Mouse (Mus musculus) liver, embryonic 14.5 days (tissue): ENCODE data around the gene Krt80. TPM values are rescaled to one million over a fixed set of nuclear protein-coding genes. Genes with fewer than 3 reads are reported as not detected.

Experiments
- ATAC-seq: fragments of 200-750 bp; cut with Nextera tagmentation; 2 replicates; pipeline ENCODE4 v1.8.0; 2017; ENCODE audit warnings: moderate number of reproducible peaks, mild to moderate bottlenecking, moderate library complexity; ENCODE audit not compliant: insufficient read depth
- DNase-seq, 3 experiments: peaks; one replicate each; pipeline ENCODE4 v3.0.0-alpha.2; 2012 to 2013; ENCODE audit warnings: low read depth in 3 of 3, low spot score in 3 of 3
- H3K27ac ChIP-seq: fragments of 300-500 bp; sonication (generic); 2 replicates; pipeline ENCODE4 v1.5.1; 2014; ENCODE audit warnings: moderate library complexity, mild to moderate bottlenecking, control low read depth, inconsistent platforms
- H3K27me3 ChIP-seq: fragments of 300-500 bp; sonication (generic); 2 replicates; pipeline ENCODE4 v1.6.1; 2014; ENCODE audit warnings: mild to moderate bottlenecking, low read length, moderate library complexity; ENCODE audit not compliant: control insufficient read depth, insufficient read depth
- H3K36me3 ChIP-seq: fragments of 300-500 bp; sonication (generic); replicated peaks from 2 replicates; pipeline ENCODE4 v1.6.1; 2014; ENCODE audit warnings: low read depth; ENCODE audit not compliant: control insufficient read depth, insufficient read depth
- H3K4me1 ChIP-seq, 2 experiments: fragments of 200-500 bp in 1 of 2; fragments of 300-500 bp in 1 of 2; sonication (generic) in 1 of 2; replicated peaks; 2 replicates each; pipeline ENCODE4 v1.6.1; 2012 to 2014; ENCODE audit warnings: antibody characterized with exemption in 1 of 2, inconsistent platforms in 1 of 2, low read length in 1 of 2; ENCODE audit not compliant: control insufficient read depth in 2 of 2, insufficient read depth in 2 of 2
- H3K4me2 ChIP-seq: fragments of 300-500 bp; sonication (generic); 2 replicates; pipeline ENCODE4 v1.6.1; 2014; ENCODE audit warnings: low read depth, mild to moderate bottlenecking, control low read depth, moderate library complexity
- H3K4me3 ChIP-seq, 2 experiments: fragments of 200-500 bp in 1 of 2; fragments of 300-500 bp in 1 of 2; sonication (generic) in 1 of 2; 2 replicates each; pipeline ENCODE4 v1.5.1; 2012 to 2014; ENCODE audit warnings: low read depth in 2 of 2, low read length in 2 of 2, mild to moderate bottlenecking in 2 of 2, control low read depth in 1 of 2, inconsistent platforms in 1 of 2, moderate library complexity in 1 of 2; ENCODE audit not compliant: insufficient read depth in 1 of 2
- H3K9ac ChIP-seq: fragments of 300-500 bp; sonication (generic); replicated peaks from 2 replicates; pipeline ENCODE4 v1.6.1; 2014; ENCODE audit warnings: mild to moderate bottlenecking, control low read depth, moderate library complexity
- H3K9me3 ChIP-seq: fragments of 300-500 bp; sonication (generic); 2 replicates; pipeline ENCODE4 v1.6.1; 2016; ENCODE audit warnings: low read length, mixed read lengths; ENCODE audit not compliant: control insufficient read depth
- CTCF ChIP-seq: IDR thresholded peaks from 2 replicates; pipeline ENCODE4 v1.5.1; 2016; ENCODE audit warnings: antibody characterized with exemption, low read depth, control low read depth
- EP300 ChIP-seq: IDR thresholded peaks from 2 replicates; pipeline ENCODE4 v1.6.1; 2016; ENCODE audit warnings: antibody characterized with exemption, low read depth
- WGBS: fragments of 180-500 bp; shearing (Covaris S2); extraction: QIAGEN DNeasy Blood & Tissue Kit; methylation state at CpG from one replicate; pipeline ENCODE4 v1.1.7; 2014; ENCODE audit not compliant: insufficient replicate concordance; 5-methylcytosine and 5-hydroxymethylcytosine counted together
- polyA plus RNA-seq, 2 experiments: library from polyadenylated mRNA; depleted of rRNA in 1 of 2; stranded (reverse) in 1 of 2; unstranded in 1 of 2; fragments of >200 nt; fragmentation: Nextera tagmentation in 1 of 2; extraction: Ambion mirVana in 1 of 2; gene quantifications; 2 replicates each; pipeline versions ENCODE4 v1.2.1 to v1.2.3; 2012 to 2014

Krt80 gene
- polyA plus RNA-seq, 2 experiments: 0.19 to 0.27 TPM

- no peak for DNase-seq
- Histone ChIP-seq H3K4me3 (no peak overlapping the region), H3K27ac (no peak overlapping the region), H3K9ac (no peak overlapping the region), H3K4me1 (peaks cover 0 to 23% of the 10 kb centered on the region in 2 experiments; a peak in 2 of 4 replicates), H3K4me2 (no peak overlapping the region), H3K36me3 (no peaks in the 10 kb centered on the region), H3K27me3 (no peaks in the 10 kb centered on the region), H3K9me3 (no peaks in the 10 kb centered on the region; the same call in 1 of the 2 replicates)
- TF ChIP-seq EP300 (no peak), CTCF (no peak)
- WGBS: 59% methylated on average over 7 of the region's 7 CpGs
- ATAC-seq: no peak
Observed at GRCm38 (mm10) chr15:101322640-101323039, 47.3 kb downstream of the Krt80 start.

- no peaks in the 10 kb centered on the region; the same call in 1 of the 2 replicates for H3K9me3 ChIP-seq
- 45% methylated on average over 5 of the region's 5 CpGs for WGBS
- H3K9ac ChIP-seq: no peak overlapping the region
- peaks cover 0 to 23% of the 10 kb centered on the region in 2 experiments; a peak in 2 of 4 replicates for H3K4me1 ChIP-seq
- TF ChIP-seq CTCF (no peak), EP300 (no peak)
- H3K27ac ChIP-seq: no peak overlapping the region
- ATAC-seq: no peak
- no peak overlapping the region for H3K4me2 ChIP-seq
- H3K27me3 ChIP-seq: no peaks in the 10 kb centered on the region
- no peak for DNase-seq
- no peaks in the 10 kb centered on the region for H3K36me3 ChIP-seq
- H3K4me3 ChIP-seq: no peak overlapping the region
Observed at GRCm38 (mm10) chr15:101322106-101322505, 47.9 kb downstream of the Krt80 start.

GRCm38 (mm10) chr15:101321126-101321525, 48.8 kb downstream of the Krt80 start:
- Histone ChIP-seq H3K27me3 (no peaks in the 10 kb centered on the region), H3K9me3 (no peaks in the 10 kb centered on the region; the same call in 1 of the 2 replicates), H3K36me3 (no peaks in the 10 kb centered on the region), H3K27ac (no peak overlapping the region), H3K4me1 (peaks cover 0 to 23% of the 10 kb centered on the region in 2 experiments; a peak in 2 of 4 replicates), H3K9ac (no peak overlapping the region), H3K4me2 (no peak overlapping the region), H3K4me3 (no peak overlapping the region)
- no peak for DNase-seq
- no peak for TF ChIP-seq CTCF
- no peak for TF ChIP-seq EP300
- ATAC-seq: no peak
- 8% methylated on average over 5 of the region's 5 CpGs for WGBS

- TF ChIP-seq CTCF (no peak), EP300 (0 out of 2 replicates have a peak, but pooled peaks have one; percentile 26)
- no peaks in the 10 kb centered on the region; the same call in 1 of the 2 replicates for H3K9me3 ChIP-seq
- H3K4me2 ChIP-seq: no peak overlapping the region
- no peaks in the 10 kb centered on the region for H3K27me3 ChIP-seq
- ATAC-seq: peak; percentile 33; the same call in 1 of the 2 replicates
- H3K4me1 ChIP-seq: peaks cover 0 to 24% of the 10 kb centered on the region in 2 experiments; a peak in 2 of 4 replicates
- H3K9ac ChIP-seq: no peak overlapping the region
- no peaks in the 10 kb centered on the region for H3K36me3 ChIP-seq
- no peak overlapping the region for H3K4me3 ChIP-seq
- no peak overlapping the region for H3K27ac ChIP-seq
- DNase-seq: no peak
- 4% methylated on average over 6 of the region's 6 CpGs for WGBS
Observed at GRCm38 (mm10) chr15:101320618-101321041, 49.3 kb downstream of the Krt80 start.

GRCm38 (mm10) chr15:101320010-101320617, 49.8 kb downstream of the Krt80 start:
- Histone ChIP-seq H3K4me1 (peaks cover 0 to 24% of the 10 kb centered on the region in 2 experiments; a peak in 2 of 4 replicates), H3K9ac (no peak overlapping the region), H3K27ac (no peak overlapping the region), H3K27me3 (no peaks in the 10 kb centered on the region), H3K9me3 (no peaks in the 10 kb centered on the region; the same call in 1 of the 2 replicates), H3K4me3 (no peak overlapping the region), H3K4me2 (no peak overlapping the region), H3K36me3 (no peaks in the 10 kb centered on the region)
- TF ChIP-seq EP300: no peak
- no peak for TF ChIP-seq CTCF
- ATAC-seq: no peak
- no peak for DNase-seq
- WGBS: 17% methylated on average over 6 of the region's 6 CpGs
